Comparison of ENCODE assay signal across 14 mouse cellular contexts in genomic region chr2:172911715-172912114, GRCm38 (mm10). TPM values are rescaled to one million over a fixed set of nuclear protein-coding genes. Genes with fewer than 3 reads are reported as not detected.
DNase-seq lines count a peak whose midpoint lies in the region; ATAC-seq and TF ChIP-seq lines count a peak whose summit lies in the region.
"Had no signal": no experiment of that assay in that cellular context is flagged by ENCODE, and none has a peak within 500 bp of the region (broad histone marks: within the 10 kb centered on the region; RNA-seq: fewer than 3 reads in every experiment).

No protein-coding gene starts in this region.

- no peak overlapping the region; the same call in 1 of the 2 replicates for H3K9ac ChIP-seq in lung, embryonic 14.5 days
- H3K9ac ChIP-seq in heart, embryonic 15.5 days, result no peak overlapping the region
- H3K9ac ChIP-seq in limb, embryonic 14.5 days (ENCODE audit: low read depth, low read length, severe bottlenecking), result no peak overlapping the region
- no peak overlapping the region for H3K9ac ChIP-seq in liver, embryonic 12.5 days
- H3K9ac ChIP-seq: liver, embryonic 14.5 days had no signal

- TF ChIP-seq POLR2A in lung, adult 2 months (IDR thresholded peaks at IDR 0.05; ENCODE audit: borderline replicate concordance, extremely low read depth, low read depth, low read length), result no peak
- no peak for TF ChIP-seq POLR2A in limb, embryonic 14.5 days (IDR thresholded peaks at IDR 0.05; ENCODE audit: borderline replicate concordance, extremely low read depth, insufficient read depth, insufficient read length)

- ATAC-seq in lung, embryonic 14.5 days (ENCODE audit: insufficient read depth), result peak; percentile 27; the same call in 1 of the 2 replicates
- ATAC-seq in heart, embryonic 15.5 days (replicated peaks; ENCODE audit: insufficient number of reproducible peaks, insufficient read depth, low FRiP score, low read depth), result 0 out of 2 replicates have a peak, but pooled peaks have one; percentile 23
- ATAC-seq in limb, embryonic 14.5 days (ENCODE audit: low FRiP score, low read depth), result peak; percentile 27; the same call in 1 of the 2 replicates
- no peak for ATAC-seq in liver, embryonic 12.5 days

- no peak overlapping the region for H3K27ac ChIP-seq in lung, embryonic 14.5 days (ENCODE audit: low read depth)
- peak overlapping the region; percentile 68 for H3K27ac ChIP-seq in heart, embryonic 15.5 days
- no peak overlapping the region for H3K27ac ChIP-seq in limb, embryonic 14.5 days (replicated peaks; ENCODE audit: low read depth, low read length)
- H3K27ac ChIP-seq in liver, embryonic 12.5 days, result no peak overlapping the region
- H3K27ac ChIP-seq: liver, embryonic 14.5 days; macrophage had no signal

- H3K4me1 ChIP-seq in lung, embryonic 14.5 days (ENCODE audit: insufficient read depth), result peaks cover 4% of the 10 kb centered on the region; the same call in 1 of the 2 replicates
- H3K4me1 ChIP-seq in lung, adult 2 months (ENCODE audit: control insufficient read depth, insufficient read depth, low read length), result no peaks in the 10 kb centered on the region
- peaks cover 63% of the 10 kb centered on the region for H3K4me1 ChIP-seq in heart, embryonic 15.5 days (replicated peaks)
- peaks cover 35% of the 10 kb centered on the region for H3K4me1 ChIP-seq in limb, embryonic 14.5 days (ENCODE audit: control insufficient read depth, insufficient read depth, low read length)
- H3K4me1 ChIP-seq in liver, embryonic 12.5 days, result no peaks in the 10 kb centered on the region

- no peak overlapping the region for H3K4me2 ChIP-seq in lung, embryonic 14.5 days
- H3K4me2 ChIP-seq in heart, embryonic 15.5 days, result no peak overlapping the region
- H3K4me2 ChIP-seq in limb, embryonic 14.5 days (replicated peaks; ENCODE audit: low read depth, low read length, severe bottlenecking), result no peak overlapping the region
- no peak overlapping the region for H3K4me2 ChIP-seq in liver, embryonic 12.5 days

- peak; percentile 7 for DNase-seq in gastrocnemius, adult 18-20 months (ENCODE audit: low spot score)
- DNase-seq in gastrocnemius, postnatal 25 days, result no peak
- no peak for DNase-seq in lung, embryonic 14.5 days
- no peak for DNase-seq in lung, adult 2 months
- DNase-seq in limb, embryonic 14.5 days (ENCODE audit: low spot score), result no peak
- DNase-seq in spleen, postnatal 4 days (ENCODE audit: low spot score in 2 of 2), result no peak
- DNase-seq: B cell, adult 2 months; cerebellum, adult 18-20 months; embryo, embryonic 11 days; kidney, postnatal 4 days had no signal

- no peaks in the 10 kb centered on the region for H3K27me3 ChIP-seq in lung, embryonic 14.5 days (ENCODE audit: insufficient read depth, low read length)
- no peaks in the 10 kb centered on the region for H3K27me3 ChIP-seq in heart, embryonic 15.5 days
- no peaks in the 10 kb centered on the region for H3K27me3 ChIP-seq in limb, embryonic 14.5 days (ENCODE audit: control insufficient read depth, insufficient read depth, low read length)
- no peaks in the 10 kb centered on the region for H3K27me3 ChIP-seq in liver, embryonic 12.5 days (replicated peaks)

- WGBS in lung, embryonic 14.5 days, result 42% methylated on average over 5 of the region's 5 CpGs
- WGBS in lung, adult 2 months, result 43% methylated on average over 5 of the region's 5 CpGs
- 25% methylated on average over 5 of the region's 5 CpGs for WGBS in heart, embryonic 15.5 days
- 16% methylated on average over 5 of the region's 5 CpGs for WGBS in limb, embryonic 14.5 days
- 41% methylated on average over 5 of the region's 5 CpGs for WGBS in liver, embryonic 12.5 days (ENCODE audit: insufficient replicate concordance)

- H3K9me3 ChIP-seq in lung, embryonic 14.5 days (ENCODE audit: low read depth, low read length), result no peaks in the 10 kb centered on the region
- H3K9me3 ChIP-seq in heart, embryonic 15.5 days (replicated peaks), result no peaks in the 10 kb centered on the region
- no peaks in the 10 kb centered on the region for H3K9me3 ChIP-seq in limb, embryonic 14.5 days (ENCODE audit: control insufficient read depth, low read length)
- H3K9me3 ChIP-seq in liver, embryonic 12.5 days (replicated peaks), result no peaks in the 10 kb centered on the region

- H3K4me3 ChIP-seq in lung, embryonic 14.5 days (ENCODE audit: low read depth, low read length), result no peak overlapping the region
- no peak overlapping the region for H3K4me3 ChIP-seq in lung, adult 2 months (replicated peaks; ENCODE audit: extremely low read depth, low read depth, low read length)
- H3K4me3 ChIP-seq in heart, embryonic 15.5 days, result no peak overlapping the region
- H3K4me3 ChIP-seq in limb, embryonic 14.5 days (replicated peaks; ENCODE audit: low read length), result no peak overlapping the region
- H3K4me3 ChIP-seq in liver, embryonic 12.5 days, result no peak overlapping the region

- H3K36me3 ChIP-seq in lung, embryonic 14.5 days (ENCODE audit: insufficient read depth), result no peaks in the 10 kb centered on the region
- no peaks in the 10 kb centered on the region for H3K36me3 ChIP-seq in heart, embryonic 15.5 days
- 0 out of 2 replicates have a peak, but pooled peaks cover 3% of the 10 kb centered on the region for H3K36me3 ChIP-seq in limb, embryonic 14.5 days (ENCODE audit: control insufficient read depth, insufficient read depth, low read length)
- H3K36me3 ChIP-seq in liver, embryonic 12.5 days, result no peaks in the 10 kb centered on the region

- no peak for TF ChIP-seq CTCF in lung, embryonic 14.5 days (IDR thresholded peaks at IDR 0.05; ENCODE audit: low read depth)
- no peak for TF ChIP-seq CTCF in lung, adult 2 months (IDR thresholded peaks at IDR 0.05; ENCODE audit: insufficient read depth, low read length)

RNA-seq across cellular contexts. Expression of gene Bmp7, which starts 28.4 kb away (rescaled TPM):
- under 1 TPM; 0.45 to 0.68 TPM for total RNA-seq in gastrocnemius, adult 18-20 months (2021)
- total RNA-seq in gastrocnemius, postnatal 25 days (2021), result 1 to 10 TPM in 1 of 2 experiments, under 1 TPM in 1; 0.87 to 1.8 TPM
- polyA plus RNA-seq in lung, embryonic 14.5 days (2014; fragmentation: Nextera tagmentation; extraction: Ambion mirVana), result 9.6 and 10.7 TPM in 2 replicates
- polyA plus RNA-seq in lung, adult 2 months (2012; rRNA removed), result 3.2 and 5.3 TPM in 2 replicates
- 31.3 and 35.1 TPM in 2 replicates for polyA plus RNA-seq in heart, embryonic 15.5 days (2015; fragmentation: Nextera tagmentation; extraction: Ambion mirVana)
- 41.9 and 52.2 TPM in 2 replicates for polyA plus RNA-seq in limb, embryonic 14.5 days (2012; rRNA removed)
- 28.6 and 33.4 TPM in 2 replicates for polyA plus RNA-seq in limb, embryonic 14.5 days (2014; fragmentation: Nextera tagmentation; extraction: Ambion mirVana)
- polyA plus RNA-seq in liver, embryonic 12.5 days (2016; fragmentation: Nextera tagmentation; extraction: Ambion mirVana), result 3.3 and 4.4 TPM in 2 replicates
